Mouse (Mus musculus) embryonic facial prominence, embryonic 10.5 days (tissue): ENCODE measurements at regions not wholly inside any gene's neighbourhood (a gene's known extent, or its start where the extent isn't known, plus 50 kb on each side); places are given as distances from the start of the nearest gene placed in this dataset.

Source experiments
- DNase-seq: peaks from one replicate; pipeline ENCODE4 v3.0.0-alpha.2; 2017; ENCODE audit warnings: low spot score
- H3K27ac ChIP-seq: fragments of 300-500 bp; sonication (generic); replicated peaks from 2 replicates; pipeline ENCODE4 v1.5.1; 2016; ENCODE audit warnings: mild to moderate bottlenecking
- H3K27me3 ChIP-seq: fragments of 300-500 bp; sonication (generic); replicated peaks from 2 replicates; pipeline ENCODE4 v1.6.1; 2016; ENCODE audit warnings: low read depth, mild to moderate bottlenecking; ENCODE audit not compliant: poor library complexity, severe bottlenecking
- H3K36me3 ChIP-seq: fragments of 300-500 bp; sonication (generic); replicated peaks from 2 replicates; pipeline ENCODE4 v1.6.1; 2016; ENCODE audit warnings: mild to moderate bottlenecking, moderate library complexity
- H3K4me1 ChIP-seq: fragments of 300-500 bp; sonication (generic); 2 replicates; pipeline ENCODE4 v1.6.1; 2016
- H3K4me3 ChIP-seq: fragments of 300-500 bp; sonication (generic); 2 replicates; pipeline ENCODE4 v1.5.1; 2016; ENCODE audit warnings: mild to moderate bottlenecking, moderate library complexity
- H3K9me3 ChIP-seq: fragments of 300-500 bp; sonication (generic); 2 replicates; pipeline ENCODE4 v1.6.1; 2016; ENCODE audit warnings: mild to moderate bottlenecking
- WGBS: fragments of 180-500 bp; shearing (Covaris S2); methylation state at CpG from one replicate; pipeline ENCODE4 v1.1.7; 2016; 5-methylcytosine and 5-hydroxymethylcytosine counted together

DNA sequence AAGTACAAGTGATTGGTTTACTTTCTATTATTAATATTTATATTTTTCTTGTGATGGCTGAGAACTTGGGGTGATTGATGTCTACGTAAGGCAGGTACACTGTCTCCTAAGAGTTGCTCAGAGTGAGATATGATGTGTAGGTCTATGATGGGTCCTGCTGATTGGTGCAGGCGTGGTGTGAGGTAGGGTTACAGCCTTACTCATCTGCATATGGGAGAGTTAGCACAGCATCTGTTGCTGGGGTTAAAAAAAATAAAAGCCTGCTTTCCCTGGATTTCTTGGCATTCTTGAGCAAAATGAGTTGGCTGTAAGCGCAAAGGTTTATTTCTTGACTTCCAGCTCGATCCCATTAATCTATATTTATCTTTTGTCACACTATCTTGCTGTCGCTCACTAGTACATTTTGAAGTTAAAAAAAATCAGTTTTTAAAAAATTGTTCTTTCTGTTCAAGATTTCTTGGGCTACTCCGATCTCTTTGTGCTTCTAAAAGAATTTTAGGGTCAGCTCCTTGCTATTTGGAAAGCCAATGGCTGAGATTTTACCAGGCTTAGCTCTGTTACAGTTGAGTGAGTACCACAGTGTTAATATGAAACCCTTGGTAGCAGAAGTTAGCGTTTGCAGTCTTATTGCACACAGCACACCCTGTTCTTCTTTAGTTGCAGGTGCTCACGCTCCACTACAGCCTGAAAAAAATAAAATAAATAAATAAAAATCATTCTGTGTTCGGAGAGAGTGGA, 482.0 kb downstream of the Plekhb2 start:
- no peak for DNase-seq
- Histone ChIP-seq H3K27ac (no peak overlapping the region), H3K27me3 (no peaks in the 10 kb centered on the region), H3K9me3 (no peaks in the 10 kb centered on the region), H3K4me3 (no peak overlapping the region), H3K36me3 (no peaks in the 10 kb centered on the region), H3K4me1 (no peaks in the 10 kb centered on the region)
- WGBS, result 86% methylated on average over 9 of the region's 9 CpGs

DNA sequence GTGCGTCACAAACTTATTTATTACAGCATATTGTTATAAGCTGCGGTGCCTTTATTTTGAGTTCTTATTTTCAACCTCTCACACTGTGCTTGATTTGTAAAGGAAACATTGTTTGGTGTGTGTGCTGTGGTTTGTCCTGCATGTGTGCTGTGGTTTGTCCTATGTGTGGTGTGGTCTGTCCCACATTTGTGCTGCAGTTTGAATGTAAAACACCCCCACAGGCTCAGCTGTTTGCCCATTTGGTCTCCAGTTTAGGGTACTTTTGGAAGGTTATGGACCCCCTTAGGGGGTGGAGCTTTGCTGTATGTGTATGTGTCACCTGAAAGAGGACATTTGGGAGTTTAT, 482.5 kb downstream of the Plekhb2 start:
- 94% methylated on average over 2 of the region's 2 CpGs for WGBS
- no peak for DNase-seq
- Histone ChIP-seq H3K4me3 (no peak overlapping the region), H3K9me3 (no peaks in the 10 kb centered on the region), H3K27ac (no peak overlapping the region), H3K27me3 (no peaks in the 10 kb centered on the region), H3K4me1 (no peaks in the 10 kb centered on the region), H3K36me3 (no peaks in the 10 kb centered on the region)

GRCm38 (mm10) chr1:35337647-35338046, 487.9 kb downstream of the Plekhb2 start:
- Histone ChIP-seq H3K27ac (no peak overlapping the region), H3K9me3 (no peaks in the 10 kb centered on the region), H3K36me3 (no peaks in the 10 kb centered on the region), H3K27me3 (no peaks in the 10 kb centered on the region), H3K4me1 (no peaks in the 10 kb centered on the region), H3K4me3 (no peak overlapping the region)
- no peak for DNase-seq
- 88% methylated on average over 3 of the region's 3 CpGs for WGBS

GRCm38 (mm10) chr1:35338184-35338583, 488.4 kb downstream of the Plekhb2 start:
- WGBS, result 87% methylated on average over 3 of the region's 3 CpGs
- Histone ChIP-seq H3K4me1 (no peaks in the 10 kb centered on the region), H3K4me3 (no peak overlapping the region), H3K27me3 (no peaks in the 10 kb centered on the region), H3K27ac (no peak overlapping the region), H3K36me3 (no peaks in the 10 kb centered on the region), H3K9me3 (no peaks in the 10 kb centered on the region)
- no peak for DNase-seq

DNA sequence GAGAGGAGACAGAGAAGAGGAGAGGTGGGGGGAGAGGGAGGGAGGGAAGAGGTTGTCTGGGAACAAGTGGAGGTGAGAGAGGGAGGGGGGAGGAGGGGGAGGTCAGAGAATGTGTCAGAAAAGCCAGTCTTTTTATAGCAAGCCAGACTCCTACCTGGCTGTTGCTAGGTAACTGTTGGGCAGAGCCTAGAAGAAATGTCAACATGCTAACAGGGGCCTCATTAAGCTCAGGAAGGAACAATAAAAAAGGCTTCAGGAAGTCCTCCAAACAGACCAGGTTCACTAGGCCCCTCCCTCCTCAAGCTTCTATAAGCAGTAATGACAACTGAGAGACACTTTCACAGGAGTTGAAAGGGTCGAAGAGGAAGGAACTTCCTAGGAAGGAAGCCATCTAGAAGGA, 494.8 kb downstream of the Plekhb2 start:
- Histone ChIP-seq H3K9me3 (no peaks in the 10 kb centered on the region), H3K36me3 (no peaks in the 10 kb centered on the region), H3K27ac (no peak overlapping the region), H3K4me3 (no peak overlapping the region), H3K27me3 (no peaks in the 10 kb centered on the region), H3K4me1 (no peaks in the 10 kb centered on the region)
- no peak for DNase-seq
- 72% methylated on average over 1 of the region's 1 CpGs for WGBS

- Histone ChIP-seq H3K36me3 (no peaks in the 10 kb centered on the region), H3K27ac (no peak overlapping the region), H3K9me3 (no peaks in the 10 kb centered on the region), H3K4me3 (no peak overlapping the region), H3K27me3 (no peaks in the 10 kb centered on the region), H3K4me1 (no peaks in the 10 kb centered on the region)
- 62% methylated on average over 4 of the region's 4 CpGs for WGBS
- no peak for DNase-seq
Measured at GRCm38 (mm10) chr1:35348294-35348693, 498.5 kb downstream of the Plekhb2 start.

GRCm38 (mm10) chr1:35358981-35359380, 509.2 kb downstream of the Plekhb2 start:
- Histone ChIP-seq H3K4me1 (no peaks in the 10 kb centered on the region), H3K36me3 (no peaks in the 10 kb centered on the region), H3K27me3 (no peaks in the 10 kb centered on the region), H3K9me3 (no peaks in the 10 kb centered on the region), H3K4me3 (no peak overlapping the region), H3K27ac (no peak overlapping the region)
- no peak for DNase-seq
- WGBS, result 24% methylated on average over 5 of the region's 5 CpGs

DNA sequence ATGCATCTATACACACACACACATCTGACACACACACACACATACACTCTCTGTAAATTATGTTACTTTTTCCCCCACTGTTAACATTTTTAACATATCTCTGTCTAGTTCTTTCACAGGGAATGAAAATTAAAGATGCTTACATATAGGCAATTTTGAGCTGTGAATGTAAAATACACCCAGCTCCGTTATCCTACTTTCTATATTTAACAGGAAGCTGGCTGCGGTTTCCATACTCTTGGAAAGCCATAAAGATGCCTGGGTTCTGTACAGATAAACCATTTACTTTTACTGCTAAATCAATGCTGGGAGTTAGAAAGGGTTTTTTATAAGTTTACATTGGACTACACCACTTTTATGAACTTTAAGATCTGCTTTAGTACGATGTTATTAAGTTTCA, 511.7 kb downstream of the Plekhb2 start:
- H3K36me3 ChIP-seq, result no peaks in the 10 kb centered on the region

DNA sequence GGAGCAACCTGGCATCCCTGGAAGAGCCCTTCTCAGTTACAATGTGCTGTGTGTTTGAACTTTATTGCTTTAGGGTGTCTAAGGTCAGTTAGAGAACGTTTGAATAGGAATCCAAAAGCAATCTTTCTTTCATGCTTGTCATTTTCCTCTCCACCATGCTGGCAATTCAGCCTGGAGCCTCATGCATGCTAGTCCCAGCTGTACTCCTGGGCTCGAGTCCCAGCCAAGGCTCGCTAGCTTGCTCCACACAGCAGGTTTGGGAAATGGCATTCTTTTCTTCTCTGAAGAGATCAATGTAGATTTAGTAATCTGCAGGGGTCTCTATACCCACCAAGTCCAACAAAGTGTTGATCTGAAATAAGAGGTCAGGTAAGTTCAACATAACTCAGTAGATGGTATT, 513.1 kb downstream of the Plekhb2 start:
- no peaks in the 10 kb centered on the region for H3K9me3 ChIP-seq
- 68% methylated on average over 3 of the region's 3 CpGs for WGBS
- no peak for DNase-seq
- H3K27ac ChIP-seq, result no peak overlapping the region
- no peaks in the 10 kb centered on the region for H3K27me3 ChIP-seq
- no peaks in the 10 kb centered on the region for H3K4me1 ChIP-seq
- H3K36me3 ChIP-seq, result no peaks in the 10 kb centered on the region
- no peak overlapping the region for H3K4me3 ChIP-seq

More for the DNA sequence above, 511.7 kb downstream of the Plekhb2 start:
- Histone ChIP-seq H3K4me1 (no peaks in the 10 kb centered on the region), H3K4me3 (no peak overlapping the region), H3K27ac (no peak overlapping the region), H3K27me3 (no peaks in the 10 kb centered on the region), H3K9me3 (no peaks in the 10 kb centered on the region)
- WGBS, result 92% methylated on average over 3 of the region's 3 CpGs
- no peak for DNase-seq

- 83% methylated on average over 2 of the region's 2 CpGs for WGBS
- Histone ChIP-seq H3K27ac (no peak overlapping the region), H3K27me3 (no peaks in the 10 kb centered on the region), H3K4me3 (no peak overlapping the region), H3K4me1 (no peaks in the 10 kb centered on the region), H3K9me3 (no peaks in the 10 kb centered on the region), H3K36me3 (no peaks in the 10 kb centered on the region)
- DNase-seq, result no peak
Measured at GRCm38 (mm10) chr1:35366559-35366958, 516.8 kb downstream of the Plekhb2 start.

DNA sequence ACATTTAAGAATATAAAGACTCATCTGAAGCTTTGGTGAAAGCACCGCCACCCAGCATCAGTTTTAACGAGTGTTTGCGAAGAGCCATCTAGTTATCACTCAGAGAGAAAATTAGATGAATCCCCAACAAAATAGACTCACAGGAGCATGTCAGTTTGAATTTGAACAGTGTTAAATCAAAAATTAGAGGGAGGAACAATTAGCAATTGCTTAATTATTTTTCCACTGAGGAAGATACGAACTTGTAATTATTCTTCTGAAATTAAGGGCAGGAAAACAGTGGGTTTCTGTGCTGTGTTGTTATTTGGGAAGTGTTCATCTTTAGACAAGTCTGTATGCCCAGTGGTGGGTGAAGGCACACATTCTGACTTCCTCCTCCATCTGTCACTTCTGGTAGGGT, 523.0 kb downstream of the Plekhb2 start:
- DNase-seq, result no peak
- H3K9me3 ChIP-seq, result no peaks in the 10 kb centered on the region
- H3K4me1 ChIP-seq, result no peaks in the 10 kb centered on the region
- no peak overlapping the region for H3K27ac ChIP-seq
- H3K4me3 ChIP-seq, result no peak overlapping the region
- no peaks in the 10 kb centered on the region for H3K36me3 ChIP-seq
- WGBS, result 86% methylated on average over 4 of the region's 4 CpGs
- no peaks in the 10 kb centered on the region for H3K27me3 ChIP-seq

DNA sequence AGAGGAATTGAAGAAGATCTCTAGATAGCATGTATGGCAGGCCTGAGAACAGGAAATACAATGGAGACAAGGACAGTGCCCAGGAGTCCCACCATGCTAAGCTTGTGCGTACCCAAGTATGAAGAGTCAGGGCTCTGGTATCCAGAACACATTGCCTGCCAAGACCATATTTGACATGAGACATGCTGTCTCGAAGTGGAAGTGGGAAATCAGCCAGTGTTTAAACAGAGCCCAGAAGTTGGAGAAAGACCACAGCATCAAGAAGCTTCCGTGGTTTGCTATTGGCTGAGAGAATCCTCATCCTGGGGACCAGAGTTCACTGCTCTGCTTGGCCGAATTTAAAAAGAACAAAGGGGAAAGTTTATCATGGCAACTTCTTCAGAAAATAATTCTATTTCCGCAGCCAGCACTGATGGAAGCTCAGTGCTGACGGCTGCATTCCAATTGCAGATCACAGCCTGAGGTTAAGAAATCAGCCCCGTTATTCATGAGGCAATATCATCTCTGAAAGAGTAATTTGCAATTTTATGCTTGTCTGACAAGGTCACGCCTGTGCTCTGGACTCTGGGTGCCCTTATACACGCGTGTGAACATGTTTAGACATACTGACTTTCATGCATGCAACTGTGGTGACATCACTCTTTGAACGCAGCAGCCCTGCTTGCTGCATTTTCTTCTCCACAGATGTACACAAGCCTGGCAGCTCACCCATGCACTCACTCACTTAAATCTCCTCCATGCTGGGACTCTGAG, 531.0 kb downstream of the Plekhb2 start:
- no peak overlapping the region for H3K27ac ChIP-seq
- H3K36me3 ChIP-seq, result no peaks in the 10 kb centered on the region
- no peaks in the 10 kb centered on the region for H3K9me3 ChIP-seq
- DNase-seq, result no peak
- no peaks in the 10 kb centered on the region for H3K4me1 ChIP-seq
- no peaks in the 10 kb centered on the region for H3K27me3 ChIP-seq
- no peak overlapping the region for H3K4me3 ChIP-seq
- WGBS, result 82% methylated on average over 11 of the region's 11 CpGs

DNA sequence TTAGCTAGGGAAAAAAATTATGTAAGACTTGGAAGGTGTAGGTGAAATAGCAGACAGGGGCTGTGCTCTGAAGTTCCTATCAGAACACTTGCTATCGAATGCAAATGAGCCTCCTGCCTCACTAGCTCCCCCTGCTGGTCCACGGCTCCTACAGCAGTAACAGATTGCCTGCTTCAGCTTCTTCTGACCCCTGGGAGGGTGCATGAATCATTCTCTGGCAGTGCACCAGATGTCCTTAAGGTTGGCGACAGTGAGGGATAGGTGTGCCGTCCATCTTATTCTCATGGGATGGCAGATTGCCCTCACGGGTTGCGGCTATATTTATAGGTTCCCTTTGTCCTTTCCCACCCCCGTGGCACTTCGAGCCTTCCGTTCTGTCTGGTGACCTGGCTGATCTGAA, 535.7 kb downstream of the Plekhb2 start:
- Histone ChIP-seq H3K36me3 (no peaks in the 10 kb centered on the region), H3K4me3 (no peak overlapping the region), H3K4me1 (no peaks in the 10 kb centered on the region), H3K27me3 (no peaks in the 10 kb centered on the region), H3K27ac (no peak overlapping the region), H3K9me3 (no peaks in the 10 kb centered on the region)
- 51% methylated on average over 9 of the region's 9 CpGs for WGBS
- DNase-seq, result peak; percentile 79
